Mouse (Mus musculus): ENCODE data around the gene Fam43b.

GRCm38 (mm10) chr4:138393703-138394102, 2.6 kb downstream of the Fam43b start:
- TF ChIP-seq CTCF (IDR thresholded peaks at IDR 0.05; ENCODE audit: low read depth) (no peak), EP300 (IDR thresholded peaks at IDR 0.05; ENCODE audit: low read depth) (no peak)
